Mouse (Mus musculus): ENCODE data around the gene Wdr20.

- TF ChIP-seq GATA1 (IDR thresholded peaks at IDR 0.05; ENCODE audit: borderline replicate concordance, low read length): no peak
- no peak for TF ChIP-seq FLI1 (IDR thresholded peaks at IDR 0.05; ENCODE audit: low read length)
Measured at GRCm38 (mm10) chr12:110700730-110701129, 37.0 kb upstream of the Wdr20 start.
